Mouse (Mus musculus): ENCODE data around the gene Rnf40. TPM values are rescaled to one million over a fixed set of nuclear protein-coding genes. Genes with fewer than 3 reads are reported as not detected.
"Not testable (repeated sequence)": the region's sequence is repeated elsewhere in the genome, so short reads cannot be mapped to it uniquely, and the experiment has no call there.

Gene Rnf40
- polyA plus RNA-seq, 1 experiment from 2014 or later = 46.3 TPM

- H3K27ac ChIP-seq = no peak overlapping the region
- H3K36me3 ChIP-seq = no peaks in the 10 kb centered on the region
- no peaks in the 10 kb centered on the region for H3K9me3 ChIP-seq
- no peaks in the 10 kb centered on the region for H3K27me3 ChIP-seq (ENCODE audit: insufficient read depth, poor library complexity, severe bottlenecking)
- WGBS = 50% methylated on average over 4 of the region's 4 CpGs
- peaks cover 8% of the 10 kb centered on the region; the same call in 1 of the 2 replicates for H3K4me1 ChIP-seq
- H3K4me3 ChIP-seq = no peak overlapping the region
- DNase-seq (ENCODE audit: low spot score) = no peak
Observed at GRCm38 (mm10) chr7:127641260-127641659, 52.7 kb downstream of the Rnf40 start.

GRCm38 (mm10) chr7:127642254-127642653 is 53.7 kb downstream of the Rnf40 start:
- Histone ChIP-seq H3K4me3 (no peak overlapping the region), H3K9me3 (no peaks in the 10 kb centered on the region), H3K4me1 (0 out of 2 replicates have a peak, but pooled peaks cover 4% of the 10 kb centered on the region), H3K36me3 (no peaks in the 10 kb centered on the region), H3K27ac (no peak overlapping the region), H3K27me3 (ENCODE audit: insufficient read depth, poor library complexity, severe bottlenecking) (no peaks in the 10 kb centered on the region)
- WGBS = 68% methylated on average over 4 of the region's 4 CpGs
- no peak for DNase-seq (ENCODE audit: low spot score)

- DNase-seq (ENCODE audit: low spot score) = no peak
- 81% methylated on average over 4 of the region's 4 CpGs for WGBS
- Histone ChIP-seq H3K4me1 (no peaks in the 10 kb centered on the region), H3K27me3 (ENCODE audit: insufficient read depth, poor library complexity, severe bottlenecking) (0 out of 2 replicates have a peak, but pooled peaks cover 4% of the 10 kb centered on the region), H3K9me3 (no peaks in the 10 kb centered on the region), H3K4me3 (no peak overlapping the region), H3K36me3 (no peaks in the 10 kb centered on the region), H3K27ac (no peak overlapping the region)
Observed at GRCm38 (mm10) chr7:127646363-127646762, 57.8 kb downstream of the Rnf40 start.

GRCm38 (mm10) chr7:127647576-127647975 is 59.0 kb downstream of the Rnf40 start:
- H3K4me1 ChIP-seq; H3K27me3 ChIP-seq (ENCODE audit: insufficient read depth, poor library complexity, severe bottlenecking); DNase-seq (ENCODE audit: low spot score); H3K36me3 ChIP-seq; H3K4me3 ChIP-seq; H3K9me3 ChIP-seq; H3K27ac ChIP-seq: not testable (repeated sequence)
- 86% methylated on average over 7 of the region's 7 CpGs for WGBS

GRCm38 (mm10) chr7:127648516-127649201 is 60.1 kb downstream of the Rnf40 start:
- Histone ChIP-seq H3K4me3 (no peak overlapping the region), H3K4me1 (peaks cover 7% of the 10 kb centered on the region), H3K27me3 (ENCODE audit: insufficient read depth, poor library complexity, severe bottlenecking) (0 out of 2 replicates have a peak, but pooled peaks cover 4% of the 10 kb centered on the region), H3K9me3 (no peaks in the 10 kb centered on the region), H3K27ac (no peak overlapping the region), H3K36me3 (no peaks in the 10 kb centered on the region)
- WGBS = 78% methylated on average over 4 of the region's 4 CpGs
- DNase-seq (ENCODE audit: low spot score) = no peak

GRCm38 (mm10) chr7:127649206-127649605 is 60.6 kb downstream of the Rnf40 start:
- no peaks in the 10 kb centered on the region for H3K9me3 ChIP-seq
- DNase-seq (ENCODE audit: low spot score) = no peak
- no peaks in the 10 kb centered on the region for H3K36me3 ChIP-seq
- 86% methylated on average over 6 of the region's 6 CpGs for WGBS
- no peak overlapping the region for H3K27ac ChIP-seq
- 0 out of 2 replicates have a peak, but pooled peaks cover 4% of the 10 kb centered on the region for H3K27me3 ChIP-seq (ENCODE audit: insufficient read depth, poor library complexity, severe bottlenecking)
- no peak overlapping the region for H3K4me3 ChIP-seq
- H3K4me1 ChIP-seq = peaks cover 7% of the 10 kb centered on the region

DNA sequence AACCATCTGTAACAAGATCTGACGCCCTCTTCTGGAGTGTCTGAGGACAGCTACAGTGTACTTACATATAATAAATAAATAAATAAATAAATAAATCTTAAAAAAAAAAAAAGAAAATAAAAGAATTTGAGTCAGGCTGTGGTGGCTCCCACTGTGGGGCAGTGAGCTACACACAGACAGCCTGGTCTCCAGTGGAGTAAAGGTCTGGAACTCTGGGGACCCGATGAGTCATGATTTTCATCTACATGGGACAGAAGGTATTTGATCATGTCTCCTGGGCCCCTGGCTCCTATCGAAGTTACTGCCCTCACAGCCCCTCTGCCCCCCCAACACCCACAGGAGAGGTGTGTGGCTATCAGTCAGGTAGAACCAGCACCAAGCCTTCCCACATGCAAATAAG is 63.1 kb downstream of the Rnf40 start:
- Histone ChIP-seq H3K9me3 (no peaks in the 10 kb centered on the region), H3K4me3 (peak overlapping the region; percentile 48), H3K27me3 (ENCODE audit: insufficient read depth, poor library complexity, severe bottlenecking) (0 out of 2 replicates have a peak, but pooled peaks cover 4% of the 10 kb centered on the region), H3K27ac (0 out of 2 replicates have a peak overlapping the region, but pooled peaks have one; percentile 59), H3K36me3 (no peaks in the 10 kb centered on the region), H3K4me1 (peaks cover 7% of the 10 kb centered on the region)
- 74% methylated on average over 3 of the region's 3 CpGs for WGBS
- no peak for DNase-seq (ENCODE audit: low spot score)

DNA sequence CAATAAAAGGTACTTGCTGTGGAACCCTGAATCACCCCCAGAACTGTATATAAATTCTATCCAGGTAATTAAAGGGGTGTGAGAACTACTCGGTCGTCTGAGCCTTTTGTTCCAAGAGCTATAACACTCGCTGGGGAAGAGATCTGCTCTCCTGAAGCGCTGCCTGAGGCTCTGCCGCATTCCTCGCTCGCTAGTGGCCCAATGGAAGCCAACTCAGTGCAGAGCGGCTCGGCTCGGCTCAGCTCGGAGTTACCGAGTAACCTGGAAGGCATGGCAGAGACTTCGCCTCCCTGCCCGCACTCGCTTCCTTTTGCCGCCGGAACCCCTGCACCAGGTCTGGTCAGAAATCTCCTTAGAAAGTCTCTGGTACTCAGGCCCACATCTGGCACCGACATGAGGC is 63.5 kb downstream of the Rnf40 start:
- H3K9me3 ChIP-seq = no peaks in the 10 kb centered on the region
- no peak for DNase-seq (ENCODE audit: low spot score)
- H3K36me3 ChIP-seq = no peaks in the 10 kb centered on the region
- H3K4me1 ChIP-seq = peaks cover 7% of the 10 kb centered on the region
- H3K27me3 ChIP-seq (ENCODE audit: insufficient read depth, poor library complexity, severe bottlenecking) = 0 out of 2 replicates have a peak, but pooled peaks cover 4% of the 10 kb centered on the region
- WGBS = 13% methylated on average over 18 of the region's 18 CpGs
- H3K27ac ChIP-seq = peak overlapping the region; percentile 59; the same call in 1 of the 2 replicates
- peak overlapping the region; percentile 48 for H3K4me3 ChIP-seq

DNA sequence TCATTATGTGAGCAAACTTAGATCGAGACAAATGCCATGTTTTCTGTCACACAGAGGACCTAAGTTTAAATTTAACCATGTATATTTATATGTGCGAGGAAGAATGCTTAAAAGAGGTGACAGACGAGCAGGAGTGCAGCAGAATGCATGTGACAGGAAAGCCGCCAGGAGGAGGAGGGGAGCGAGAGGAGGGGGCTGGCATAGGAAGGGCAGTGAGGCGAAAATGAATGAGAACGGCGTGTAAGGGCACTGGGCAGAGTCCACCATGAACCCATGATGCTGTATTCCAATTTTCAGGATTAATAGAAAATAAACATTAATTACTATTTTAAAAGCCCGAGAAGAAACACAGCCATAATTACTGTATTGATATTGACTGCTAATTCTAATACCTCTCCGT is 65.8 kb downstream of the Rnf40 start:
- H3K27ac ChIP-seq = no peak overlapping the region
- H3K9me3 ChIP-seq = no peaks in the 10 kb centered on the region
- 0 out of 2 replicates have a peak, but pooled peaks cover 4% of the 10 kb centered on the region for H3K27me3 ChIP-seq (ENCODE audit: insufficient read depth, poor library complexity, severe bottlenecking)
- DNase-seq (ENCODE audit: low spot score) = no peak
- H3K36me3 ChIP-seq = no peaks in the 10 kb centered on the region
- peaks cover 7% of the 10 kb centered on the region for H3K4me1 ChIP-seq
- no peak overlapping the region for H3K4me3 ChIP-seq
- 81% methylated on average over 10 of the region's 10 CpGs for WGBS

Other genes starting within 250 kb of the Rnf40 start
- 18.7 and 19.0 TPM in 2 replicates for gene Zfp768, start 243.2 kb upstream of the Rnf40 start, polyA plus RNA-seq (2016; fragmentation: Nextera tagmentation; extraction: Ambion mirVana)
- gene Zfp747, start 212.7 kb upstream of the Rnf40 start, polyA plus RNA-seq (2016; fragmentation: Nextera tagmentation; extraction: Ambion mirVana) = 5.3 and 6.7 TPM in 2 replicates
- 4.6 and 4.8 TPM in 2 replicates for gene 9130019O22Rik, start 201.6 kb upstream of the Rnf40 start, polyA plus RNA-seq (2016; fragmentation: Nextera tagmentation; extraction: Ambion mirVana)
- gene E430018J23Rik, start 195.1 kb upstream of the Rnf40 start, polyA plus RNA-seq (2016; fragmentation: Nextera tagmentation; extraction: Ambion mirVana) = 3.8 and 5.5 TPM in 2 replicates
- gene Zfp764, start 181.9 kb upstream of the Rnf40 start, polyA plus RNA-seq (2016; fragmentation: Nextera tagmentation; extraction: Ambion mirVana) = 5.1 and 6.6 TPM in 2 replicates
- 20.9 and 26.8 TPM in 2 replicates for gene Zfp688, start 166.7 kb upstream of the Rnf40 start, polyA plus RNA-seq (2016; fragmentation: Nextera tagmentation; extraction: Ambion mirVana)
- gene Zfp689, start 139.6 kb upstream of the Rnf40 start, polyA plus RNA-seq (2016; fragmentation: Nextera tagmentation; extraction: Ambion mirVana) = 6.6 and 7.0 TPM in 2 replicates
- 35.6 and 42.2 TPM in 2 replicates for gene Prr14, start 129.2 kb upstream of the Rnf40 start, polyA plus RNA-seq (2016; fragmentation: Nextera tagmentation; extraction: Ambion mirVana)
- 6.4 and 13.0 TPM in 2 replicates for gene Fbrs, start 109.6 kb upstream of the Rnf40 start, polyA plus RNA-seq (2016; fragmentation: Nextera tagmentation; extraction: Ambion mirVana)
- gene Srcap, start 76.8 kb upstream of the Rnf40 start, polyA plus RNA-seq (2016; fragmentation: Nextera tagmentation; extraction: Ambion mirVana) = 47.4 and 56.4 TPM in 2 replicates
- 9.4 and 10.0 TPM in 2 replicates for gene Gm42715, start 69.2 kb upstream of the Rnf40 start, polyA plus RNA-seq (2016; fragmentation: Nextera tagmentation; extraction: Ambion mirVana)
- 4.7 and 5.2 TPM in 2 replicates for gene Tmem265, start 27.4 kb upstream of the Rnf40 start, polyA plus RNA-seq (2016; fragmentation: Nextera tagmentation; extraction: Ambion mirVana)
- 44.2 and 46.6 TPM in 2 replicates for gene Phkg2, start 15.4 kb upstream of the Rnf40 start, polyA plus RNA-seq (2016; fragmentation: Nextera tagmentation; extraction: Ambion mirVana)
- gene Ccdc189, start 172 bp upstream of the Rnf40 start, polyA plus RNA-seq (2016; fragmentation: Nextera tagmentation; extraction: Ambion mirVana) = 9.5 and 10.2 TPM in 2 replicates
- gene Zfp629, start 27.0 kb downstream of the Rnf40 start, polyA plus RNA-seq (2016; fragmentation: Nextera tagmentation; extraction: Ambion mirVana) = 13.0 and 13.8 TPM in 2 replicates
- gene Bcl7c, start 120.2 kb downstream of the Rnf40 start, polyA plus RNA-seq (2016; fragmentation: Nextera tagmentation; extraction: Ambion mirVana) = 32.3 and 59.4 TPM in 2 replicates
- 3.4 and 6.5 TPM in 2 replicates for gene Ctf1, start 124.0 kb downstream of the Rnf40 start, polyA plus RNA-seq (2016; fragmentation: Nextera tagmentation; extraction: Ambion mirVana)
- gene Ctf2, start 143.4 kb downstream of the Rnf40 start, polyA plus RNA-seq (2016; fragmentation: Nextera tagmentation; extraction: Ambion mirVana) = 0.26 TPM in 1 of 2 replicates, not detected in the other
- 3.4 and 4.8 TPM in 2 replicates for gene Fbxl19, start 155.8 kb downstream of the Rnf40 start, polyA plus RNA-seq (2016; fragmentation: Nextera tagmentation; extraction: Ambion mirVana)
- 12.9 and 19.8 TPM in 2 replicates for gene Orai3, start 181.0 kb downstream of the Rnf40 start, polyA plus RNA-seq (2016; fragmentation: Nextera tagmentation; extraction: Ambion mirVana)
- 13.2 and 23.7 TPM in 2 replicates for gene Setd1a, start 187.9 kb downstream of the Rnf40 start, polyA plus RNA-seq (2016; fragmentation: Nextera tagmentation; extraction: Ambion mirVana)
- gene Gm49388, start 196.8 kb downstream of the Rnf40 start, polyA plus RNA-seq (2016; fragmentation: Nextera tagmentation; extraction: Ambion mirVana) = not detected in 2 replicates
- 14.9 and 17.1 TPM in 2 replicates for gene Hsd3b7, start 211.8 kb downstream of the Rnf40 start, polyA plus RNA-seq (2016; fragmentation: Nextera tagmentation; extraction: Ambion mirVana)
- 32.4 and 36.3 TPM in 2 replicates for gene Stx4a, start 235.5 kb downstream of the Rnf40 start, polyA plus RNA-seq (2016; fragmentation: Nextera tagmentation; extraction: Ambion mirVana)
- 1.1 and 3.2 TPM in 2 replicates for gene Stx1b, start 235.8 kb downstream of the Rnf40 start, polyA plus RNA-seq (2016; fragmentation: Nextera tagmentation; extraction: Ambion mirVana)

Data from heart, embryonic 10.5 days (tissue).